Mouse (Mus musculus): Measurements from ENCODE around the gene Usp30. TPM values are rescaled to one million over a fixed set of nuclear protein-coding genes. Genes with fewer than 3 reads are reported as not detected.

The Usp30 gene
- polyA plus RNA-seq, 1 experiment from 2014 or later, result 11.9 TPM

- no peak overlapping the region for H3K4me2 ChIP-seq
- H3K9ac ChIP-seq, result no peak overlapping the region
- WGBS, result 82% methylated on average over 4 of the region's 4 CpGs
- no peaks in the 10 kb centered on the region for H3K9me3 ChIP-seq
- ATAC-seq (ENCODE audit: insufficient number of reproducible peaks, low FRiP score, low TSS enrichment, low read depth), result no peak
- H3K4me3 ChIP-seq, result no peak overlapping the region
- no peak overlapping the region for H3K27ac ChIP-seq
- no peaks in the 10 kb centered on the region for H3K27me3 ChIP-seq
- H3K36me3 ChIP-seq, result no peaks in the 10 kb centered on the region
- no peaks in the 10 kb centered on the region for H3K4me1 ChIP-seq
Observed at GRCm38 (mm10) chr5:114043800-114044199, 21.5 kb upstream of the Usp30 start.

GRCm38 (mm10) chr5:114045134-114045533 is 20.1 kb upstream of the Usp30 start:
- Histone ChIP-seq H3K9me3 (no peaks in the 10 kb centered on the region), H3K4me1 (no peaks in the 10 kb centered on the region), H3K4me3 (no peak overlapping the region), H3K4me2 (no peak overlapping the region), H3K36me3 (no peaks in the 10 kb centered on the region), H3K27ac (no peak overlapping the region), H3K27me3 (no peaks in the 10 kb centered on the region), H3K9ac (no peak overlapping the region)
- ATAC-seq (ENCODE audit: insufficient number of reproducible peaks, low FRiP score, low TSS enrichment, low read depth), result no peak
- 75% methylated on average over 1 of the region's 1 CpGs for WGBS

- Histone ChIP-seq H3K27ac (no peak overlapping the region), H3K9ac (no peak overlapping the region), H3K27me3 (no peaks in the 10 kb centered on the region), H3K4me3 (no peak overlapping the region), H3K36me3 (no peaks in the 10 kb centered on the region), H3K4me2 (no peak overlapping the region), H3K4me1 (no peaks in the 10 kb centered on the region), H3K9me3 (no peaks in the 10 kb centered on the region)
- no peak for ATAC-seq (ENCODE audit: insufficient number of reproducible peaks, low FRiP score, low TSS enrichment, low read depth)
- 60% methylated on average over 3 of the region's 3 CpGs for WGBS
Observed at GRCm38 (mm10) chr5:114046151-114046550, 19.1 kb upstream of the Usp30 start.

- H3K9me3 ChIP-seq, result no peaks in the 10 kb centered on the region
- H3K4me2 ChIP-seq, result no peak overlapping the region
- no peaks in the 10 kb centered on the region for H3K36me3 ChIP-seq
- no peaks in the 10 kb centered on the region for H3K4me1 ChIP-seq
- no peak overlapping the region for H3K27ac ChIP-seq
- no peak for ATAC-seq (ENCODE audit: insufficient number of reproducible peaks, low FRiP score, low TSS enrichment, low read depth)
- H3K9ac ChIP-seq, result no peak overlapping the region
- no peaks in the 10 kb centered on the region for H3K27me3 ChIP-seq
- WGBS, result 53% methylated on average over 3 of the region's 3 CpGs
- H3K4me3 ChIP-seq, result no peak overlapping the region
Observed at GRCm38 (mm10) chr5:114046604-114047003, 18.7 kb upstream of the Usp30 start.

GRCm38 (mm10) chr5:114047182-114047581 is 18.1 kb upstream of the Usp30 start:
- no peak for ATAC-seq (ENCODE audit: insufficient number of reproducible peaks, low FRiP score, low TSS enrichment, low read depth)
- no peaks in the 10 kb centered on the region for H3K36me3 ChIP-seq
- 78% methylated on average over 5 of the region's 5 CpGs for WGBS
- H3K27ac ChIP-seq, result no peak overlapping the region
- H3K27me3 ChIP-seq, result no peaks in the 10 kb centered on the region
- H3K9ac ChIP-seq, result no peak overlapping the region
- H3K4me1 ChIP-seq, result peaks cover 4% of the 10 kb centered on the region; the same call in 1 of the 2 replicates
- H3K9me3 ChIP-seq, result no peaks in the 10 kb centered on the region
- no peak overlapping the region for H3K4me2 ChIP-seq
- H3K4me3 ChIP-seq, result no peak overlapping the region

- Histone ChIP-seq H3K9ac (no peak overlapping the region), H3K36me3 (no peaks in the 10 kb centered on the region), H3K27ac (no peak overlapping the region), H3K9me3 (no peaks in the 10 kb centered on the region), H3K4me3 (no peak overlapping the region), H3K4me2 (no peak overlapping the region), H3K27me3 (no peaks in the 10 kb centered on the region), H3K4me1 (peaks cover 5% of the 10 kb centered on the region; the same call in 1 of the 2 replicates)
- ATAC-seq (ENCODE audit: insufficient number of reproducible peaks, low FRiP score, low TSS enrichment, low read depth), result no peak; the same call in 1 of the 2 replicates
- 50% methylated on average over 12 of the region's 12 CpGs for WGBS
Observed at GRCm38 (mm10) chr5:114048731-114049308, 16.4 kb upstream of the Usp30 start.

GRCm38 (mm10) chr5:114052246-114052761 is 13.0 kb upstream of the Usp30 start:
- H3K4me2 ChIP-seq, result peak overlapping the region; percentile 31; the same call in 1 of the 2 replicates
- H3K4me3 ChIP-seq, result 0 out of 2 replicates have a peak overlapping the region, but pooled peaks have one; percentile 9
- ATAC-seq (ENCODE audit: insufficient number of reproducible peaks, low FRiP score, low TSS enrichment, low read depth), result 0 out of 2 replicates have a peak, but pooled peaks have one; percentile 57
- H3K27ac ChIP-seq, result peak overlapping the region; percentile 80
- H3K9me3 ChIP-seq, result no peaks in the 10 kb centered on the region
- peaks cover 5% of the 10 kb centered on the region; the same call in 1 of the 2 replicates for H3K4me1 ChIP-seq
- H3K27me3 ChIP-seq, result no peaks in the 10 kb centered on the region
- H3K36me3 ChIP-seq, result no peaks in the 10 kb centered on the region
- WGBS, result 23% methylated on average over 9 of the region's 9 CpGs
- no peak overlapping the region for H3K9ac ChIP-seq

GRCm38 (mm10) chr5:114057129-114057731 is 8.0 kb upstream of the Usp30 start:
- Histone ChIP-seq H3K4me1 (peaks cover under 1% of the 10 kb centered on the region; the same call in 1 of the 2 replicates), H3K9ac (no peak overlapping the region), H3K36me3 (no peaks in the 10 kb centered on the region), H3K27me3 (no peaks in the 10 kb centered on the region), H3K27ac (no peak overlapping the region), H3K4me2 (no peak overlapping the region), H3K9me3 (no peaks in the 10 kb centered on the region), H3K4me3 (no peak overlapping the region)
- no peak for ATAC-seq (ENCODE audit: insufficient number of reproducible peaks, low FRiP score, low TSS enrichment, low read depth)
- 73% methylated on average over 9 of the region's 9 CpGs for WGBS

GRCm38 (mm10) chr5:114061675-114062074 is 3.6 kb upstream of the Usp30 start:
- ATAC-seq (ENCODE audit: insufficient number of reproducible peaks, low FRiP score, low TSS enrichment, low read depth), result no peak
- H3K4me2 ChIP-seq, result no peak overlapping the region
- WGBS, result 42% methylated on average over 7 of the region's 7 CpGs
- H3K4me3 ChIP-seq, result no peak overlapping the region
- H3K9ac ChIP-seq, result no peak overlapping the region
- no peak overlapping the region for H3K27ac ChIP-seq
- no peaks in the 10 kb centered on the region for H3K27me3 ChIP-seq
- no peaks in the 10 kb centered on the region for H3K36me3 ChIP-seq
- no peaks in the 10 kb centered on the region for H3K9me3 ChIP-seq
- no peaks in the 10 kb centered on the region for H3K4me1 ChIP-seq

- H3K27ac ChIP-seq, result no peak overlapping the region
- H3K4me1 ChIP-seq, result no peaks in the 10 kb centered on the region
- no peaks in the 10 kb centered on the region for H3K27me3 ChIP-seq
- no peaks in the 10 kb centered on the region for H3K9me3 ChIP-seq
- no peaks in the 10 kb centered on the region for H3K36me3 ChIP-seq
- no peak for ATAC-seq (ENCODE audit: insufficient number of reproducible peaks, low FRiP score, low TSS enrichment, low read depth)
- H3K4me3 ChIP-seq, result no peak overlapping the region
- no peak overlapping the region for H3K4me2 ChIP-seq
- WGBS, result 64% methylated on average over 4 of the region's 4 CpGs
- H3K9ac ChIP-seq, result no peak overlapping the region
Observed at GRCm38 (mm10) chr5:114063958-114064357, 1.3 kb upstream of the Usp30 start.

GRCm38 (mm10) chr5:114066601-114067000 is 1.3 kb downstream of the Usp30 start:
- no peak overlapping the region for H3K27ac ChIP-seq
- H3K27me3 ChIP-seq, result no peaks in the 10 kb centered on the region
- no peak for ATAC-seq (ENCODE audit: insufficient number of reproducible peaks, low FRiP score, low TSS enrichment, low read depth)
- 44% methylated on average over 6 of the region's 6 CpGs for WGBS
- no peak overlapping the region for H3K4me3 ChIP-seq
- H3K36me3 ChIP-seq, result no peaks in the 10 kb centered on the region
- no peaks in the 10 kb centered on the region for H3K9me3 ChIP-seq
- H3K4me2 ChIP-seq, result no peak overlapping the region
- no peaks in the 10 kb centered on the region for H3K4me1 ChIP-seq
- H3K9ac ChIP-seq, result no peak overlapping the region

GRCm38 (mm10) chr5:114067543-114067942 is 2.3 kb downstream of the Usp30 start:
- Histone ChIP-seq H3K4me1 (no peaks in the 10 kb centered on the region), H3K36me3 (no peaks in the 10 kb centered on the region), H3K27me3 (no peaks in the 10 kb centered on the region), H3K4me3 (no peak overlapping the region), H3K4me2 (no peak overlapping the region), H3K9ac (no peak overlapping the region), H3K9me3 (no peaks in the 10 kb centered on the region), H3K27ac (no peak overlapping the region)
- WGBS, result 83% methylated on average over 9 of the region's 9 CpGs
- no peak for ATAC-seq (ENCODE audit: insufficient number of reproducible peaks, low FRiP score, low TSS enrichment, low read depth)
